In genomic region chr19:31698916-31699315, GRCm38 (mm10) we compare ENCODE assay signal across 24 mouse cellular contexts.
A peak's percentile ranks its signal among the peaks of the same experiment; 100 is the strongest.
DNase-seq lines count a peak whose midpoint lies in the region; ATAC-seq lines count a peak whose summit lies in the region.
"Had no signal": no experiment of that assay in that cellular context is flagged by ENCODE, and none has a peak within 500 bp of the region (broad histone marks: within the 10 kb centered on the region; RNA-seq: fewer than 3 reads in every experiment).

No protein-coding gene starts in this region.

- peak; percentile 12 for DNase-seq in embryo, embryonic 10.5 days (ENCODE audit: low spot score)
- no peak for DNase-seq in embryo, embryonic 9.5 days (ENCODE audit: extremely low spot score)
- no peak for DNase-seq in heart, postnatal 4 days
- no peak for DNase-seq in thymus, postnatal 4 days
- no peak for DNase-seq in ovary, postnatal 14 days (ENCODE audit: low spot score)
- DNase-seq: cerebellum, adult 9-10 months; gastrocnemius, postnatal 10 days; kidney, adult 18-20 months; layer of hippocampus, adult 9-11 months; lung, postnatal 4 days; right cerebral cortex, adult 18-20 months; right cerebral cortex, postnatal 4 days; thymus, postnatal 36 days had no signal

- H3K4me3 ChIP-seq in heart, embryonic 13.5 days, result no peak overlapping the region
- H3K4me3 ChIP-seq in heart, embryonic 16.5 days (ENCODE audit: low read length), result no peak overlapping the region
- H3K4me3 ChIP-seq: forebrain, embryonic 10.5 days; hindbrain, embryonic 13.5 days; lung, embryonic 15.5 days; stomach, embryonic 15.5 days had no signal

- H3K4me1 ChIP-seq in heart, embryonic 13.5 days, result peaks cover 46% of the 10 kb centered on the region
- H3K4me1 ChIP-seq in heart, embryonic 16.5 days (ENCODE audit: control insufficient read depth, insufficient read depth, low read length), result peaks cover 23% of the 10 kb centered on the region
- H3K4me1 ChIP-seq: forebrain, embryonic 10.5 days; hindbrain, embryonic 13.5 days; stomach, embryonic 15.5 days had no signal

- no peaks in the 10 kb centered on the region for H3K36me3 ChIP-seq in heart, embryonic 13.5 days
- no peaks in the 10 kb centered on the region for H3K36me3 ChIP-seq in heart, embryonic 16.5 days (ENCODE audit: control insufficient read depth, insufficient read depth)
- H3K36me3 ChIP-seq: forebrain, embryonic 10.5 days; hindbrain, embryonic 13.5 days; lung, embryonic 15.5 days; stomach, embryonic 15.5 days had no signal

- no peak for ATAC-seq in heart, embryonic 13.5 days (ENCODE audit: extremely low read depth, insufficient number of reproducible peaks, low FRiP score, low TSS enrichment)
- ATAC-seq in heart, embryonic 16.5 days (replicated peaks; ENCODE audit: extremely low read depth, insufficient read depth, low FRiP score), result peak; percentile 70
- ATAC-seq: CD4-positive, CD25-positive, alpha-beta regulatory T cell, adult 4 months; forebrain, embryonic 16.5 days; inflammation-experienced regulatory T-cells, adult 6 months; midbrain, embryonic 16.5 days had no signal

- no peaks in the 10 kb centered on the region for H3K27me3 ChIP-seq in heart, embryonic 13.5 days (replicated peaks)
- H3K27me3 ChIP-seq in heart, embryonic 16.5 days (ENCODE audit: control insufficient read depth, insufficient read depth, low read length), result no peaks in the 10 kb centered on the region
- H3K27me3 ChIP-seq: hindbrain, embryonic 13.5 days; lung, embryonic 15.5 days; stomach, embryonic 15.5 days had no signal

- no peak overlapping the region for H3K9ac ChIP-seq in heart, embryonic 13.5 days
- no peak overlapping the region for H3K9ac ChIP-seq in heart, embryonic 16.5 days (ENCODE audit: low read length)
- H3K9ac ChIP-seq: hindbrain, embryonic 13.5 days; liver, embryonic 14.5 days; lung, embryonic 15.5 days; stomach, embryonic 15.5 days had no signal

- peaks cover under 1% of the 10 kb centered on the region; the same call in 1 of the 2 replicates for H3K9me3 ChIP-seq in heart, embryonic 13.5 days
- no peaks in the 10 kb centered on the region for H3K9me3 ChIP-seq in heart, embryonic 16.5 days (replicated peaks; ENCODE audit: control insufficient read depth, low read length)
- H3K9me3 ChIP-seq: forebrain, embryonic 10.5 days; hindbrain, embryonic 13.5 days; lung, embryonic 15.5 days; stomach, embryonic 15.5 days had no signal

- H3K4me2 ChIP-seq in heart, embryonic 13.5 days, result peak overlapping the region; percentile 53
- peak overlapping the region; percentile 41 for H3K4me2 ChIP-seq in heart, embryonic 16.5 days (ENCODE audit: low read depth, low read length)
- H3K4me2 ChIP-seq: hindbrain, embryonic 13.5 days; lung, embryonic 15.5 days; stomach, embryonic 15.5 days had no signal

- peak overlapping the region; percentile 60 for H3K27ac ChIP-seq in heart, embryonic 13.5 days (replicated peaks)
- H3K27ac ChIP-seq in heart, embryonic 16.5 days (ENCODE audit: low read length), result peak overlapping the region; percentile 53
- H3K27ac ChIP-seq: forebrain, embryonic 10.5 days; hindbrain, embryonic 13.5 days; liver, embryonic 14.5 days; lung, embryonic 15.5 days; stomach, embryonic 15.5 days had no signal

- 29% methylated on average over 6 of the region's 6 CpGs for WGBS in heart, embryonic 13.5 days
- 29% methylated on average over 6 of the region's 6 CpGs for WGBS in heart, embryonic 16.5 days
